Comparison of ENCODE assay signal across 7 mouse cellular contexts in genomic region chr3:79440976-79441491, GRCm38 (mm10).
DNase-seq lines count a peak whose midpoint lies in the region; ATAC-seq lines count a peak whose summit lies in the region.

No protein-coding gene starts in this region.

- DNase-seq in midbrain, embryonic 14.5 days, result peak; percentile 27
- DNase-seq in left cerebral cortex, adult 8-10 months (ENCODE audit: low spot score in 2 of 2), result peak; percentile 15 to 72
- DNase-seq in right cerebral cortex, postnatal 4 days, result peak; percentile 23
- DNase-seq in adrenal gland, postnatal 4 days (ENCODE audit: low spot score in 2 of 2), result no peak
- no peak for DNase-seq in adrenal gland, postnatal 10 days

- no peaks in the 10 kb centered on the region for H3K4me1 ChIP-seq in midbrain, embryonic 14.5 days (ENCODE audit: control insufficient read depth, insufficient read depth, low read length)
- H3K4me1 ChIP-seq in midbrain, embryonic 15.5 days, result no peaks in the 10 kb centered on the region; the same call in 1 of the 2 replicates
- peaks cover 11% of the 10 kb centered on the region for H3K4me1 ChIP-seq in forebrain, embryonic 16.5 days (replicated peaks; ENCODE audit: control insufficient read depth, insufficient read depth, low read length)

- H3K27ac ChIP-seq in midbrain, embryonic 14.5 days (replicated peaks; ENCODE audit: low read depth, low read length), result no peak overlapping the region
- H3K27ac ChIP-seq in midbrain, embryonic 15.5 days, result no peak overlapping the region
- H3K27ac ChIP-seq in forebrain, embryonic 16.5 days (ENCODE audit: low read length), result peak overlapping the region; percentile 75

- 74% methylated on average over 12 of the region's 12 CpGs for WGBS in midbrain, embryonic 14.5 days
- 67% methylated on average over 12 of the region's 12 CpGs for WGBS in midbrain, embryonic 15.5 days
- 37% methylated on average over 12 of the region's 12 CpGs for WGBS in forebrain, embryonic 16.5 days

- no peaks in the 10 kb centered on the region for H3K9me3 ChIP-seq in midbrain, embryonic 14.5 days (ENCODE audit: control insufficient read depth, low read length)
- H3K9me3 ChIP-seq in midbrain, embryonic 15.5 days, result no peaks in the 10 kb centered on the region
- peaks cover 2% of the 10 kb centered on the region; the same call in 1 of the 2 replicates for H3K9me3 ChIP-seq in forebrain, embryonic 16.5 days (ENCODE audit: control insufficient read depth, low read length)

- H3K36me3 ChIP-seq in midbrain, embryonic 14.5 days (ENCODE audit: control insufficient read depth, insufficient read depth, low read length), result no peaks in the 10 kb centered on the region
- no peaks in the 10 kb centered on the region for H3K36me3 ChIP-seq in midbrain, embryonic 15.5 days (replicated peaks)
- H3K36me3 ChIP-seq in forebrain, embryonic 16.5 days (ENCODE audit: control insufficient read depth, insufficient read depth), result no peaks in the 10 kb centered on the region

- no peak overlapping the region for H3K9ac ChIP-seq in midbrain, embryonic 14.5 days (replicated peaks; ENCODE audit: low read length)
- H3K9ac ChIP-seq in midbrain, embryonic 15.5 days, result no peak overlapping the region
- peak overlapping the region; percentile 24 for H3K9ac ChIP-seq in forebrain, embryonic 16.5 days (replicated peaks; ENCODE audit: low read depth, low read length)

- no peak for ATAC-seq in midbrain, embryonic 14.5 days (ENCODE audit: low FRiP score, low TSS enrichment)
- no peak for ATAC-seq in midbrain, embryonic 15.5 days (replicated peaks)
- ATAC-seq in forebrain, embryonic 16.5 days, result peak; percentile 96

- no peak overlapping the region for H3K4me3 ChIP-seq in midbrain, embryonic 14.5 days (replicated peaks; ENCODE audit: low read depth, low read length)
- no peak overlapping the region for H3K4me3 ChIP-seq in midbrain, embryonic 15.5 days
- H3K4me3 ChIP-seq in forebrain, embryonic 16.5 days (replicated peaks; ENCODE audit: low read length), result no peak overlapping the region

- no peak overlapping the region for H3K4me2 ChIP-seq in midbrain, embryonic 14.5 days (ENCODE audit: low read length)
- H3K4me2 ChIP-seq in midbrain, embryonic 15.5 days, result no peak overlapping the region
- peak overlapping the region; percentile 8 for H3K4me2 ChIP-seq in forebrain, embryonic 16.5 days (ENCODE audit: low read length)

- H3K27me3 ChIP-seq in midbrain, embryonic 14.5 days (ENCODE audit: control insufficient read depth, insufficient read depth, low read length), result no peaks in the 10 kb centered on the region
- no peaks in the 10 kb centered on the region for H3K27me3 ChIP-seq in midbrain, embryonic 15.5 days (replicated peaks)
- no peaks in the 10 kb centered on the region for H3K27me3 ChIP-seq in forebrain, embryonic 16.5 days (replicated peaks; ENCODE audit: control insufficient read depth, insufficient read depth, low read length)

Comparison
In these comparisons a context has a peak if more than half of its experiments do, and no peak if none do; other contexts are left out.
1. DNase-seq: peak in midbrain, embryonic 14.5 days (single experiment), left cerebral cortex, adult 8-10 months (2 of 2) and right cerebral cortex, postnatal 4 days (single experiment); none in adrenal gland, postnatal 4 days (0 of 2) and adrenal gland, postnatal 10 days (single experiment).